Mouse (Mus musculus) erythroblast, embryonic 14.5 days (primary cell): Measurements from ENCODE around the gene Rab38.

ENCODE experiments used
- GATA1 ChIP-seq: IDR thresholded peaks from 2 replicates; pipeline ENCODE4 v1.6.1; 2012; ENCODE audit warnings: low read length, inconsistent platforms, mixed read lengths
- TAL1 ChIP-seq: IDR thresholded peaks from 3 replicates; pipeline ENCODE4 v1.6.1; 2012; ENCODE audit warnings: low read length, inconsistent platforms, mixed read lengths

DNA sequence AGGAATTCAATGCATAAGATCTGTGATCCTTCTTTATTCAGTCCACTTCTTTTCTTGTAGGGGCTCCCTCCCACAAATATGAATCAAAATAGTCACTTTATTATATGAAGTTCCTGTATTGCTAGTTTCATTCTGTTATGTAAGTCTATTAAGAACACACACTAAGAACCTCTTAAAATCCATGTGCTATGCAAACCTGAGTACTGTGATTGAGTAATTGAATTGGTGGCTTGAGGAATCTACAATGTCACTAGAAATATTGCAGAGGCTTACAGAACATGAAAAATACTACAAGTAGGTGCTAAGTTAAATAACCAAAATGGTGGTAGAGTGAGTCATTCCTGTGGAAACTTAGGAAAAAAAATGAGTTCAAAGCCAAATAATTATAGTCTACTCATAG, 10.2 kb downstream of the Rab38 start:
- no peak for TF ChIP-seq GATA1
- no peak for TF ChIP-seq TAL1
